Mouse (Mus musculus) mouse embryonic stem cell (cell line): ENCODE measurements at regions not wholly inside any gene's neighbourhood (a gene's known extent, or its start where the extent isn't known, plus 50 kb on each side); places are given as distances from the start of the nearest gene placed in this dataset.

Source experiments
- in situ Hi-C, 2 experiments: fragments of 300-500 bp; cut with MboI; formaldehyde crosslinking; loops; 1 replicate in 1 of 2; 3 replicates in 1 of 2; pipeline ENCODE4 v1.14.3; 2019 to 2020; ENCODE audit warnings: low sequenced_read_pairs in 2 of 2, low pct_unique_long_range_greater_than_20kb in 1 of 2, mixed read lengths in 1 of 2; ENCODE audit not compliant: unreplicated experiment in 1 of 2

- in situ Hi-C loops: no loop called here
Observed at GRCm38 (mm10) chr7:66497480-66497879, 70.2 kb upstream of the Aldh1a3 start.

GRCm38 (mm10) chr7:66493216-66493885 is 66.0 kb upstream of the Aldh1a3 start:
- in situ Hi-C loops: no loop called here

GRCm38 (mm10) chr7:66492748-66493147 is 65.4 kb upstream of the Aldh1a3 start:
- in situ Hi-C loops: no loop called here

- in situ Hi-C loops: no loop called here
Observed at GRCm38 (mm10) chr7:66491501-66491900, 64.2 kb upstream of the Aldh1a3 start.

- in situ Hi-C loops: no loop called here
Observed at GRCm38 (mm10) chr7:66490073-66490472, 62.8 kb upstream of the Aldh1a3 start.

- in situ Hi-C loops: no loop called here
Observed at GRCm38 (mm10) chr7:66487751-66488150, 60.4 kb upstream of the Aldh1a3 start.

- in situ Hi-C loops: no loop called here
Observed at GRCm38 (mm10) chr7:66480446-66480845, 53.1 kb upstream of the Aldh1a3 start.

- in situ Hi-C loops: no loop called here
Observed at GRCm38 (mm10) chr7:66479321-66479720, 52.0 kb upstream of the Aldh1a3 start.

- in situ Hi-C loops: no loop called here
Observed at GRCm38 (mm10) chr7:66478106-66478505, 50.8 kb upstream of the Aldh1a3 start.

- in situ Hi-C loops: no loop called here
Observed at GRCm38 (mm10) chr7:66477475-66477874, 50.2 kb upstream of the Aldh1a3 start.
